Mouse (Mus musculus): ENCODE measurements at regions not wholly inside any gene's neighbourhood (a gene's known extent, or its start where the extent isn't known, plus 50 kb on each side); places are given as distances from the start of the nearest gene placed in this dataset.

- no peak for DNase-seq (ENCODE audit: low read depth, low spot score)
Measured at GRCm38 (mm10) chr17:45966736-45967135, 65.4 kb downstream of the Vegfa start.

GRCm38 (mm10) chr17:45964031-45964430, 68.1 kb downstream of the Vegfa start:
- Histone ChIP-seq H3K4me3 (ENCODE audit: insufficient read depth in 1 of 2, low read depth in 1 of 2, low read length in 2 of 2, poor library complexity in 1 of 2, severe bottlenecking in 1 of 2) (no peak overlapping the region), H3K9me3 (ENCODE audit: control insufficient read depth, insufficient read depth, low read depth, low read length) (no peaks in the 10 kb centered on the region), H3K9ac (ENCODE audit: insufficient read depth, low read depth, low read length, poor library complexity, severe bottlenecking) (no peak overlapping the region), H3K4me1 (ENCODE audit: control insufficient read depth in 2 of 2, insufficient read depth in 2 of 2, low read length in 2 of 2, poor library complexity in 1 of 2) (peaks cover 3 to 8% of the 10 kb centered on the region in 2 experiments; a peak in 2 of 4 replicates), H3K36me3 (ENCODE audit: control insufficient read depth, insufficient read depth, low read length, poor library complexity, severe bottlenecking) (no peaks in the 10 kb centered on the region), H3K27ac (ENCODE audit: insufficient read depth, low read depth, low read length, poor library complexity, severe bottlenecking) (no peak overlapping the region)
- in situ Hi-C loops (cut with MboI; ENCODE audit: low sequenced_read_pairs in 2 of 2, unreplicated experiment in 2 of 2): no loop called here
- DNase-seq (ENCODE audit: low read depth, low spot score): no peak
- TF ChIP-seq ZC3H11A (IDR thresholded peaks at IDR 0.05; ENCODE audit: borderline replicate concordance, low read depth, low read length): no peak

More at GRCm38 (mm10) chr17:45966736-45967135, 65.4 kb downstream of the Vegfa start:
- H3K9me3 ChIP-seq (ENCODE audit: control insufficient read depth, insufficient read depth, low read depth, low read length): no peaks in the 10 kb centered on the region
- TF ChIP-seq HCFC1 (IDR thresholded peaks at IDR 0.05; ENCODE audit: borderline replicate concordance, insufficient read depth, low read length): no peak
- no peak for TF ChIP-seq ZC3H11A (IDR thresholded peaks at IDR 0.05; ENCODE audit: borderline replicate concordance, low read depth, low read length)
- no peak for TF ChIP-seq MAFK (IDR thresholded peaks at IDR 0.05; ENCODE audit: insufficient read depth, low read depth, low read length)
- TF ChIP-seq ZNF384 (IDR thresholded peaks at IDR 0.05; ENCODE audit: low read depth, low read length): no peak
- no peak for TF ChIP-seq CHD2 (IDR thresholded peaks at IDR 0.05; ENCODE audit: low read depth, low read length)
- H3K27ac ChIP-seq (ENCODE audit: insufficient read depth, low read depth, low read length, poor library complexity, severe bottlenecking): no peak overlapping the region
- H3K36me3 ChIP-seq (ENCODE audit: control insufficient read depth, insufficient read depth, low read length, poor library complexity, severe bottlenecking): no peaks in the 10 kb centered on the region
- H3K4me3 ChIP-seq (ENCODE audit: insufficient read depth in 1 of 2, low read depth in 1 of 2, low read length in 2 of 2, poor library complexity in 1 of 2, severe bottlenecking in 1 of 2): no peak overlapping the region
- in situ Hi-C loops (cut with MboI; ENCODE audit: low sequenced_read_pairs in 2 of 2, unreplicated experiment in 2 of 2): no loop called here
- no peak overlapping the region for H3K9ac ChIP-seq (ENCODE audit: insufficient read depth, low read depth, low read length, poor library complexity, severe bottlenecking)
- peaks cover 3 to 4% of the 10 kb centered on the region in 2 experiments; a peak in 2 of 4 replicates for H3K4me1 ChIP-seq (ENCODE audit: control insufficient read depth in 2 of 2, insufficient read depth in 2 of 2, low read length in 2 of 2, poor library complexity in 1 of 2)

GRCm38 (mm10) chr17:45963332-45963731, 68.8 kb downstream of the Vegfa start:
- TF ChIP-seq MAFK (IDR thresholded peaks at IDR 0.05; ENCODE audit: insufficient read depth, low read depth, low read length): no peak
- no peak overlapping the region for H3K4me3 ChIP-seq (ENCODE audit: insufficient read depth in 1 of 2, low read depth in 1 of 2, low read length in 2 of 2, poor library complexity in 1 of 2, severe bottlenecking in 1 of 2)
- no peak overlapping the region for H3K9ac ChIP-seq (ENCODE audit: insufficient read depth, low read depth, low read length, poor library complexity, severe bottlenecking)
- in situ Hi-C loops (cut with MboI; ENCODE audit: low sequenced_read_pairs in 2 of 2, unreplicated experiment in 2 of 2): no loop called here
- H3K27ac ChIP-seq (ENCODE audit: insufficient read depth, low read depth, low read length, poor library complexity, severe bottlenecking): no peak overlapping the region
- DNase-seq (ENCODE audit: low read depth, low spot score): no peak
- H3K36me3 ChIP-seq (ENCODE audit: control insufficient read depth, insufficient read depth, low read length, poor library complexity, severe bottlenecking): no peaks in the 10 kb centered on the region
- H3K9me3 ChIP-seq (ENCODE audit: control insufficient read depth, insufficient read depth, low read depth, low read length): no peaks in the 10 kb centered on the region
- peaks cover 3 to 8% of the 10 kb centered on the region in 2 experiments; a peak in 2 of 4 replicates for H3K4me1 ChIP-seq (ENCODE audit: control insufficient read depth in 2 of 2, insufficient read depth in 2 of 2, low read length in 2 of 2, poor library complexity in 1 of 2)

GRCm38 (mm10) chr17:45961626-45962319, 70.4 kb downstream of the Vegfa start:
- H3K36me3 ChIP-seq (ENCODE audit: control insufficient read depth, insufficient read depth, low read length, poor library complexity, severe bottlenecking): no peaks in the 10 kb centered on the region
- H3K27ac ChIP-seq (ENCODE audit: insufficient read depth, low read depth, low read length, poor library complexity, severe bottlenecking): no peak overlapping the region
- H3K9ac ChIP-seq (ENCODE audit: insufficient read depth, low read depth, low read length, poor library complexity, severe bottlenecking): no peak overlapping the region
- peaks cover 3 to 7% of the 10 kb centered on the region in 2 experiments; a peak in 2 of 4 replicates for H3K4me1 ChIP-seq (ENCODE audit: control insufficient read depth in 2 of 2, insufficient read depth in 2 of 2, low read length in 2 of 2, poor library complexity in 1 of 2)
- H3K4me3 ChIP-seq (ENCODE audit: insufficient read depth in 1 of 2, low read depth in 1 of 2, low read length in 2 of 2, poor library complexity in 1 of 2, severe bottlenecking in 1 of 2): no peak overlapping the region
- no peak for TF ChIP-seq CHD2 (IDR thresholded peaks at IDR 0.05; ENCODE audit: low read depth, low read length)
- no peak for TF ChIP-seq ZC3H11A (IDR thresholded peaks at IDR 0.05; ENCODE audit: borderline replicate concordance, low read depth, low read length)
- in situ Hi-C loops (cut with MboI; ENCODE audit: low sequenced_read_pairs in 2 of 2, unreplicated experiment in 2 of 2): no loop called here
- DNase-seq (ENCODE audit: low read depth, low spot score): peak; percentile 28
- no peaks in the 10 kb centered on the region for H3K9me3 ChIP-seq (ENCODE audit: control insufficient read depth, insufficient read depth, low read depth, low read length)

GRCm38 (mm10) chr17:45958094-45958881, 73.9 kb downstream of the Vegfa start:
- H3K4me3 ChIP-seq (ENCODE audit: insufficient read depth in 1 of 2, low read depth in 1 of 2, low read length in 2 of 2, poor library complexity in 1 of 2, severe bottlenecking in 1 of 2): no peak overlapping the region
- no peaks in the 10 kb centered on the region for H3K36me3 ChIP-seq (ENCODE audit: control insufficient read depth, insufficient read depth, low read length, poor library complexity, severe bottlenecking)
- TF ChIP-seq CHD2 (IDR thresholded peaks at IDR 0.05; ENCODE audit: low read depth, low read length): no peak
- TF ChIP-seq HCFC1 (IDR thresholded peaks at IDR 0.05; ENCODE audit: borderline replicate concordance, insufficient read depth, low read length): no peak
- TF ChIP-seq ZNF384 (IDR thresholded peaks at IDR 0.05; ENCODE audit: low read depth, low read length): no peak
- TF ChIP-seq ZC3H11A (IDR thresholded peaks at IDR 0.05; ENCODE audit: borderline replicate concordance, low read depth, low read length): no peak
- no peak for DNase-seq (ENCODE audit: low read depth, low spot score)
- H3K9ac ChIP-seq (ENCODE audit: insufficient read depth, low read depth, low read length, poor library complexity, severe bottlenecking): no peak overlapping the region
- no peaks in the 10 kb centered on the region for H3K9me3 ChIP-seq (ENCODE audit: control insufficient read depth, insufficient read depth, low read depth, low read length)
- peaks cover 0 to 6% of the 10 kb centered on the region in 2 experiments; a peak in 1 of 4 replicates for H3K4me1 ChIP-seq (ENCODE audit: control insufficient read depth in 2 of 2, insufficient read depth in 2 of 2, low read length in 2 of 2, poor library complexity in 1 of 2)
- H3K27ac ChIP-seq (ENCODE audit: insufficient read depth, low read depth, low read length, poor library complexity, severe bottlenecking): no peak overlapping the region
- in situ Hi-C loops (cut with MboI; ENCODE audit: low sequenced_read_pairs in 2 of 2, unreplicated experiment in 2 of 2): no loop called here
